Mouse (Mus musculus) ES-Bruce4 (cell line): ENCODE data around the gene Arhgap23. TPM values are rescaled to one million over a fixed set of nuclear protein-coding genes. Genes with fewer than 3 reads are reported as not detected.

Experiments
- H3K27ac ChIP-seq: 2 replicates; pipeline ENCODE4 v1.5.1; 2012; ENCODE audit warnings: low read length, inconsistent platforms; ENCODE audit not compliant: insufficient read depth
- H3K27me3 ChIP-seq: 2 replicates; pipeline ENCODE4 v1.6.1; 2012; ENCODE audit warnings: mild to moderate bottlenecking, low read length, inconsistent platforms; ENCODE audit not compliant: control insufficient read depth, poor library complexity, insufficient read depth, severe bottlenecking
- H3K36me3 ChIP-seq: 2 replicates; pipeline ENCODE4 v1.6.1; 2012; ENCODE audit warnings: inconsistent platforms, mild to moderate bottlenecking, low read length, moderate library complexity; ENCODE audit not compliant: control insufficient read depth, poor library complexity, insufficient read depth, severe bottlenecking
- H3K4me1 ChIP-seq: one replicate; pipeline ENCODE4 v1.8.1; 2011; ENCODE audit warnings: low read length; ENCODE audit not compliant: control insufficient read depth, insufficient read depth
- H3K4me3 ChIP-seq: 2 replicates; pipeline ENCODE4 v1.5.1; 2011; ENCODE audit warnings: low read depth, mild to moderate bottlenecking, low read length
- H3K9ac ChIP-seq: 2 replicates; pipeline ENCODE4 v1.6.1; 2012; ENCODE audit warnings: low read depth, mild to moderate bottlenecking, inconsistent platforms; ENCODE audit not compliant: poor library complexity, severe bottlenecking
- H3K9me3 ChIP-seq: replicated peaks from 2 replicates; pipeline ENCODE4 v1.6.1; 2012; ENCODE audit warnings: mild to moderate bottlenecking, low read length, inconsistent platforms; ENCODE audit not compliant: control insufficient read depth, poor library complexity, insufficient read depth, severe bottlenecking
- CTCF ChIP-seq: IDR thresholded peaks from one replicate; pipeline ENCODE4 v1.8.1; 2011; ENCODE audit warnings: low read depth, low read length
- EP300 ChIP-seq: IDR thresholded peaks from 2 replicates; pipeline ENCODE4 v1.6.1; 2011; ENCODE audit warnings: low read depth, low read length; ENCODE audit not compliant: insufficient read depth
- POLR2A ChIP-seq: IDR thresholded peaks from one replicate; pipeline ENCODE4 v1.8.1; 2011; ENCODE audit warnings: low read length; ENCODE audit not compliant: insufficient read depth
- polyA plus RNA-seq: library from polyadenylated mRNA; stranded (reverse); fragments of >200 nt; gene quantifications from 2 replicates; pipeline ENCODE4 v1.2.4, GENCODE M21; 2011; ENCODE audit warnings: low read depth; ENCODE audit not compliant: missing spikeins, insufficient read depth, insufficient read length

Arhgap23 gene
- polyA plus RNA-seq, 1 experiment, result 30.3 TPM

DNA sequence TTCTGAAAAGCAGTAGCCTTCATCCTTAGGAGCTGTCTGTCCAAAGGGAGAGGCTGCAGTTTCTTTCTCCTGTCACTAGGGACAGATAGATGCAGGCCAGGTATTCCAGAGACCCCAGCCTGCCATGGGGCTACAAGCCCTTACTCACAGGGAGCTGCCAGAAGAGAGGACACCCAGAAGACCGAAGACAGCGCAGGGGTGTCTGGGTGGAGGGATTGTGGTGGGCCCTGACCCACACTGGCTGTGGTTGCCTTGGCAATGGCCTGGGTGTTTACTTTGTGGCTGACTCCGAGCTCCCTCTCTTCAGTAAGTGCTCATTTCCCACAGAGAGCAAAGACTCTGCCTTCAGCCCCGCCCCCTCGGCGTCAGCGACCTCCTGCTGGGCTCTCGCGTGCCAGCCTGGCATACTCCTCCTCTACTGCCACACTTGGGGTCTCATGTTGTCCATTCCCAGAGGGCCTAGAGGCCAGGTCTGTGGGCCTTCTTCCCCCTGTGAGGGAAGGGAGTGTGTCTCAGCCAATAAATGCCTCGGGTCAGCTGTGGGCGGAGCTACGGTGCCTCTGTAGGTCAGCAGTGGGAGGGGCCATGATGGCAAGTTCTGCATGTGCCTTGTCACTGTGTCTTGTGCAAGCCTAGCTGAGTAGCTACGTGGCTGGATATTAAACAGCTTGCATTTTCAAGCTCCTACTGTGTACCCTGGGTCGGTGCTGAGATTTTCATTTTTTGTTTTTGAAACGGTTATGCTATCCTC is 19.5 kb downstream of the Arhgap23 start:
- peak; percentile 10 for TF ChIP-seq CTCF
- peak; percentile 4 for TF ChIP-seq POLR2A
- peak; percentile 33; the same call in 1 of the 2 replicates for TF ChIP-seq EP300
- H3K27me3 ChIP-seq, result no peaks in the 10 kb centered on the region
- peak overlapping the region; percentile 23 for H3K9ac ChIP-seq
- H3K4me3 ChIP-seq, result peak overlapping the region; percentile 70
- peaks cover 22% of the 10 kb centered on the region for H3K4me1 ChIP-seq
- H3K36me3 ChIP-seq, result no peaks in the 10 kb centered on the region
- no peaks in the 10 kb centered on the region for H3K9me3 ChIP-seq
- H3K27ac ChIP-seq, result peak overlapping the region; percentile 87

DNA sequence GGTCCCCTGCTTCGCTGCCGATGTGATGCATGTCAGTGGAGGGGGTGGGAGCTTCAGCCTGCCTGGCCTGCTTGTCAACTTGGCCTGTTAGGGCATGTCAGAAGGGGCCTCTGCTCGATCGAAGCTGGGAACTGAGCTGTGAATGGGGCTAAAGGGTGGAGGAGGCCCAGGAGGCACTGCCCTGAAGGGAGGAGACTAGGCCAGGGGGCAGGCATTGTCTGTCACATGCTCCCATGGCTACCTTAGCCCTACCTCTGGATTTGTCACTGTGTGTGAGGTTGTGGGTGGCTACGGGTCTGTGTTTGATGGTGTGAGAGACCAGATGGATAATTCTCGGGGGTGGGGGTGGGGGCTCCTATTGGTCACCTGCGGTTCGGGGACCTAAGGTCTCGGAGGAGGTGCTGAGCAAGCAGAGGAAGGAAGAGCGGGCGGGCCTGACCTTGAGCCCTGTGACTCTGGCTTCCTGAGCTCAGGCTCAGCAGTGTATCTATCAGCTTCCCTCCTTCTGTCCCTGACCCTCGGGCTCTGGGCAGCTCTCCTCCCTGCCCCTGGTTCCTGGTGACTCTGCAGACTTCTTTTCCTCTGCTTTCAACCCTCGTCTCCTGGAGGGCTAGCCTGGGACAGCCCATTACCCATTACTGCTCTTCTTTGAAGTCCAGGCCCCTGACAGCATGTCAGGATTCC is 20.6 kb downstream of the Arhgap23 start:
- peak overlapping the region; percentile 11; the same call in 1 of the 2 replicates for H3K4me3 ChIP-seq
- H3K9ac ChIP-seq, result peak overlapping the region; percentile 22
- H3K4me1 ChIP-seq, result peaks cover 23% of the 10 kb centered on the region

DNA sequence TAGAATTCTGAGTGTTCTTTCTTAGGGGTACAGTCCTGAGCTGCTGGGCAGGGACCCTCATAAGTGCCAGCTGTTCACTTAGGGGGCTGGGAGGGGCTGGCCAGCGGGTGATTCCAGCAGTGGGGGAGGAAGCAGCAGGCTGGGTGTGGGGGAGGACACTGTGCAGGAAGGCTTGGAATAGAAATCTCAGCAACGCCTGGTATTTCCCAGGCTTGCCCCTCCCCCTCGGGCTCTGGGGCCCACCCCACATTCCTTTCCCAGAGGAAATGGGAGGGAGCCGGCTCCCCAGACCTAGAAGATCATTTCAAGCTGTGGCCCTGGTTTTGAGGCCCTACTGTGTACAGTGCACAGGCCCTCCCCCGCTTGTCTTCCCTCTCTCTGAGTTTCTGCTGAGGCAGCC is 22.4 kb downstream of the Arhgap23 start:
- H3K9me3 ChIP-seq, result no peaks in the 10 kb centered on the region
- no peak overlapping the region for H3K4me3 ChIP-seq
- peak; percentile 81 for TF ChIP-seq EP300
- no peak for TF ChIP-seq CTCF
- no peaks in the 10 kb centered on the region for H3K36me3 ChIP-seq
- H3K27ac ChIP-seq, result peak overlapping the region; percentile 66
- H3K4me1 ChIP-seq, result peaks cover 29% of the 10 kb centered on the region
- no peaks in the 10 kb centered on the region for H3K27me3 ChIP-seq
- no peak overlapping the region for H3K9ac ChIP-seq

More for the DNA sequence above, 20.6 kb downstream of the Arhgap23 start:
- Histone ChIP-seq H3K27me3 (no peaks in the 10 kb centered on the region), H3K9me3 (no peaks in the 10 kb centered on the region), H3K36me3 (no peaks in the 10 kb centered on the region), H3K27ac (peak overlapping the region; percentile 87)
- TF ChIP-seq EP300 (peak; percentile 80; the same call in 1 of the 2 replicates), CTCF (no peak)

DNA sequence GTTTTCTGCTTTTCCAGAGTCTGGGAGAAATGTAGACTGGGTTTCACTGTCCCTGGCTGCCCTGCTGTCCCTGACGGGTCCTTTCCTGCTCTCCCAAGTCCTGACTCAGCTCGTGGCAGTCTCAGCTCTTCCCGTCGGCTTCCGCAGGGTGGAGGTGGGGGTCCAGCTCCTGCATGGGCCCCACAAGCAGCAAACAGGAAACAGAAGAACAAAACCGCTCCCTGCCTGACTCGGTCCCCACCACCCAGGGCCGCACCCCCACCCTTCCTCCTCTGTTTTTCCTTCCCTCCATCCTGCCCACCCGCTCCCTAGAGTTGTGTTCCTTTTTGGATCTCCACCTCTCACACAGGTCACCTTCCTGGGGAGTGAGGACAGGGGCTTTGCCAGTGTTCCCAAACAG is 23.5 kb downstream of the Arhgap23 start:
- Histone ChIP-seq H3K4me3 (no peak overlapping the region), H3K27ac (no peak overlapping the region), H3K9ac (peak overlapping the region; percentile 5; the same call in 1 of the 2 replicates), H3K27me3 (no peaks in the 10 kb centered on the region), H3K4me1 (peaks cover 29% of the 10 kb centered on the region), H3K9me3 (no peaks in the 10 kb centered on the region), H3K36me3 (no peaks in the 10 kb centered on the region)
- TF ChIP-seq POLR2A (no peak), CTCF (no peak), EP300 (no peak)

DNA sequence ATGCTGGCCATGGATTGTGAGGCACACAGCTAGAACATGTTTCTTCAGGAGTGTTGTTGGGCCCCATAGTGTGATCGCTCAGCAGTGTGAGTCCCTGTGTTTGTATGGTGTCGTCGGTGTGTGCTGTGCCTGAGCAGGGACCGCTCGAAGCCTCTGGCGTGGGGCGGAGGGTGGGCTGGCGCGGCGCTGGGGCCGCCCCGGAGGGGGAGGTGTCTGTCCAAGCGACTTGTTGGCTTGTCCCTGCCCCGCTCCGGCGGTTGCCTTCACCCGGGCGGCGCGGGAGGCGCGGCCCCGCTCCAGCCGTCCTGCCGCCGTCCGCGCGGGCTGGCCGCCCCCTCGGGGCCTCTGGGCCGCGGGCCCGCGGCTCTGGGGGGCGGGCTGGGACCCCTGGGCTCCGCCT is 24.6 kb downstream of the Arhgap23 start:
- H3K9ac ChIP-seq, result peak overlapping the region; percentile 87
- H3K4me1 ChIP-seq, result peaks cover 29% of the 10 kb centered on the region
- no peak for TF ChIP-seq CTCF
- TF ChIP-seq POLR2A, result no peak
- no peak for TF ChIP-seq EP300
- H3K27ac ChIP-seq, result no peak overlapping the region
- no peaks in the 10 kb centered on the region for H3K27me3 ChIP-seq
- no peaks in the 10 kb centered on the region for H3K9me3 ChIP-seq
- peaks cover 7% of the 10 kb centered on the region for H3K36me3 ChIP-seq
- H3K4me3 ChIP-seq, result peak overlapping the region; percentile 51

DNA sequence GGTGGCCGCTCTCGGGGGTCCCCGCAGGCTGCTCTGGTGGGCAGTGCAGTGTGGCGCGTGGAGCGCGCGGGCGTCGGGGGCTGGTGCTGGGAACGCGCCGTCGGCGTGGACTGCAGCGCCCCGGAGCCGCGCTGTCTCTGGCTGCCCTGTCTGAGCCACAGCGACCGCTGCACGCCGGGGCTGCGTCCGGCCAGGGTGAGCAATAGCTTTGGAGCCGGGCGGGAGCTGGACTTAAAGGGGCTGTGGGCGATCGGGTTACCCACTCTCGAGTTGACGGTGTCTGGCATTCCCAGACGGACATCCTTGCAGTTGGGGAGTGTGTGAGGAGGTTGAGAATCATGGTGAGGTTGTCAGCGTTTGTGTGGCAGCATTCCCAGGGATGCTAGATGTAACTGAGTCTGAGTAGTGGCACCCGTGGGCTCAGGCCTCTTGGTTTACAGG is 25.1 kb downstream of the Arhgap23 start:
- Histone ChIP-seq H3K4me3 (peak overlapping the region; percentile 51), H3K36me3 (peaks cover 9% of the 10 kb centered on the region), H3K9me3 (no peaks in the 10 kb centered on the region), H3K27me3 (no peaks in the 10 kb centered on the region), H3K4me1 (peaks cover 28% of the 10 kb centered on the region), H3K9ac (peak overlapping the region; percentile 87), H3K27ac (no peak overlapping the region)
- no peak for TF ChIP-seq POLR2A
- TF ChIP-seq EP300, result no peak
- no peak for TF ChIP-seq CTCF
